Comparison of ENCODE assay signal across 16 mouse cellular contexts in the genomic region with DNA sequence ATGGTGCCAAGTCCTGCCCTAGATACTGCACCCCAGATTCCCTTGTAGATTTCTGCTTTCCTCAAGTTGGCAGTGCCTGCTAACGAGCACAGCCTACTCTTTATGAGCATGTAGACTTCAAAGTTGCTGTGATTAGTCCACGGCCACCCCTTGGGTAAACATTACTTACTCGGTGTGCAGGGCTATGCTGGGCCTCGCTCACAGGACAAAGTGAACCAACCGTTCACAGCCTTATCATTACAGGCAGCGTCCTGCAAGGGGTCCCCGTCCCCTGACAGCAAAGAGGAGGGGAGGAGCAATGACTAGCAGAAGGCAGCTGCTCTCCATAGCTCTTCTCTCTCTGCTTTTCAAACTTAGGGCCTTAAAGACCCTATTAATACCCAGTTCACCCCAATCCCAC. TPM values are rescaled to one million over a fixed set of nuclear protein-coding genes. Genes with fewer than 3 reads are reported as not detected.
DNase-seq lines count a peak whose midpoint lies in the region; ATAC-seq and TF ChIP-seq lines count a peak whose summit lies in the region.
"Had no signal": no experiment of that assay in that cellular context is flagged by ENCODE, and none has a peak within 500 bp of the region (broad histone marks: within the 10 kb centered on the region; RNA-seq: fewer than 3 reads in every experiment).

No protein-coding gene starts in this region.

- H3K9me3 ChIP-seq in heart, embryonic 13.5 days, result no peaks in the 10 kb centered on the region
- H3K9me3 ChIP-seq: embryonic facial prominence, embryonic 13.5 days; neural tube, embryonic 12.5 days had no signal

- no peak for DNase-seq in heart, postnatal 14 days
- peak; percentile 21 for DNase-seq in c-Kit-positive CD71-positive TER-119-negative erythroid progenitor cells, embryonic 14.5 days (ENCODE audit: low read depth)
- peak; percentile 60 for DNase-seq in liver
- no peak for DNase-seq in B cell, adult 2 months
- no peak for DNase-seq in left cerebral cortex, adult 18-20 months (ENCODE audit: low spot score in 2 of 2)
- DNase-seq: adrenal gland, postnatal 25 days; cerebellum, adult 9-10 months; gastrocnemius, postnatal 14 days; lung, postnatal 36 days; spleen, adult 18-20 months had no signal

- no peak for ATAC-seq in heart, embryonic 13.5 days (ENCODE audit: extremely low read depth, insufficient number of reproducible peaks, low FRiP score, low TSS enrichment)
- ATAC-seq: activated CD4-positive, CD25-positive, alpha-beta regulatory T cell, adult 4 months; Patski had no signal

- intact Hi-C loops in heart, postnatal 14 days (cut with DNase I), result no loop called here

- no peaks in the 10 kb centered on the region for H3K36me3 ChIP-seq in heart, embryonic 13.5 days
- H3K36me3 ChIP-seq in small intestine, adult 2 months (ENCODE audit: control insufficient read depth, insufficient read depth, low read length), result no peaks in the 10 kb centered on the region
- H3K36me3 ChIP-seq: embryonic facial prominence, embryonic 13.5 days; neural tube, embryonic 12.5 days had no signal

- peak overlapping the region; percentile 16; the same call in 1 of the 2 replicates for H3K4me2 ChIP-seq in heart, embryonic 13.5 days
- H3K4me2 ChIP-seq: embryonic facial prominence, embryonic 13.5 days; neural tube, embryonic 12.5 days had no signal

- peak overlapping the region; percentile 77 for H3K27ac ChIP-seq in heart, embryonic 13.5 days (replicated peaks)
- H3K27ac ChIP-seq in small intestine, adult 2 months (ENCODE audit: insufficient read depth, low read depth, low read length), result 0 out of 2 replicates have a peak overlapping the region, but pooled peaks have one; percentile 20
- H3K27ac ChIP-seq: embryonic facial prominence, embryonic 13.5 days; neural tube, embryonic 12.5 days had no signal

- WGBS in heart, embryonic 13.5 days, result 16% methylated on average over 7 of the region's 7 CpGs
- 23% methylated on average over 7 of the region's 7 CpGs for WGBS in small intestine, adult 2 months

- no peak for TF ChIP-seq POLR2A in small intestine, adult 2 months (IDR thresholded peaks at IDR 0.05; ENCODE audit: low read depth, low read length)

- H3K4me3 ChIP-seq in heart, embryonic 13.5 days, result no peak overlapping the region
- no peak overlapping the region for H3K4me3 ChIP-seq in small intestine, adult 2 months (ENCODE audit: low read depth, low read length)
- H3K4me3 ChIP-seq: embryonic facial prominence, embryonic 13.5 days; neural tube, embryonic 12.5 days had no signal

- no peaks in the 10 kb centered on the region for H3K27me3 ChIP-seq in heart, embryonic 13.5 days (replicated peaks)
- no peaks in the 10 kb centered on the region for H3K27me3 ChIP-seq in small intestine, adult 2 months (ENCODE audit: control insufficient read depth, insufficient read depth, low read length)
- H3K27me3 ChIP-seq: embryonic facial prominence, embryonic 13.5 days; neural tube, embryonic 12.5 days had no signal

- H3K9ac ChIP-seq in heart, embryonic 13.5 days, result 0 out of 2 replicates have a peak overlapping the region, but pooled peaks have one; percentile 12
- H3K9ac ChIP-seq: embryonic facial prominence, embryonic 13.5 days; neural tube, embryonic 12.5 days had no signal

- TF ChIP-seq CTCF in small intestine, adult 2 months (IDR thresholded peaks at IDR 0.05; ENCODE audit: extremely low read depth, insufficient read length, insufficient replicate concordance, low read depth, low read length), result no peak

- H3K4me1 ChIP-seq in heart, embryonic 13.5 days, result peaks cover 54% of the 10 kb centered on the region
- peaks cover 30% of the 10 kb centered on the region for H3K4me1 ChIP-seq in small intestine, adult 2 months (ENCODE audit: control insufficient read depth, insufficient read depth, insufficient read length, low read length)
- H3K4me1 ChIP-seq: embryonic facial prominence, embryonic 13.5 days; neural tube, embryonic 12.5 days had no signal

RNA-seq across cellular contexts. Expression of a gene that starts 14.6 kb away (rescaled TPM):
- polyA plus RNA-seq in heart, embryonic 13.5 days (2015; fragmentation: Nextera tagmentation; extraction: Ambion mirVana), result 26.3 and 28.3 TPM in 2 replicates
- total RNA-seq in heart, postnatal 14 days (2021), result 100 to 1,000 TPM; 741 to 790 TPM
- 7.4 and 13.2 TPM in 2 replicates for polyA plus RNA-seq in small intestine, adult 2 months (2012; rRNA removed)
- 10 to 100 TPM; 54.1 to 54.2 TPM for total RNA-seq in left cerebral cortex, adult 18-20 months (2021)

Comparison
In these comparisons a context has a peak if more than half of its experiments do, and no peak if none do; other contexts are left out.
1. DNase-seq: peak in c-Kit-positive CD71-positive TER-119-negative erythroid progenitor cells, embryonic 14.5 days (single experiment) and liver (single experiment); none in heart, postnatal 14 days (0 of 2), B cell, adult 2 months (0 of 2) and left cerebral cortex, adult 18-20 months (0 of 2).
2. RNA of a gene that starts 14.6 kb away (total RNA-seq): 741 to 790 TPM in heart, postnatal 14 days; 54.1 to 54.2 TPM in left cerebral cortex, adult 18-20 months; every median in the first group is over 10 times any median in the second.